Mouse (Mus musculus) olfactory bulb, adult 2 months (tissue): ENCODE data around the gene Srcin1. TPM values are rescaled to one million over a fixed set of nuclear protein-coding genes. Genes with fewer than 3 reads are reported as not detected.

Experiments used
- H3K27ac ChIP-seq: fragments of 200-500 bp; 2 replicates; pipeline ENCODE4 v1.5.1; 2012; ENCODE audit warnings: low read depth, low read length; ENCODE audit not compliant: insufficient read depth
- H3K4me1 ChIP-seq: fragments of 200-500 bp; 2 replicates; pipeline ENCODE4 v1.6.1; 2012; ENCODE audit warnings: low read length; ENCODE audit not compliant: control insufficient read depth, insufficient read depth
- H3K4me3 ChIP-seq: fragments of 200-500 bp; 2 replicates; pipeline ENCODE4 v1.5.1; 2012; ENCODE audit warnings: mild to moderate bottlenecking, low read depth, low read length, moderate library complexity; ENCODE audit not compliant: insufficient read depth
- CTCF ChIP-seq: fragments of 200-500 bp; IDR thresholded peaks from 2 replicates; pipeline ENCODE4 v1.5.1; 2012; ENCODE audit warnings: low read depth, mild to moderate bottlenecking, low read length, moderate library complexity; ENCODE audit not compliant: insufficient read depth
- POLR2A ChIP-seq: fragments of 200-500 bp; IDR thresholded peaks from 2 replicates; pipeline ENCODE4 v1.6.1; 2012; ENCODE audit warnings: mild to moderate bottlenecking, low read depth, low read length, moderate library complexity; ENCODE audit not compliant: insufficient read depth
- WGBS: fragments of 180-500 bp; shearing (Covaris S2); methylation state at CpG from one replicate; pipeline ENCODE4 v1.1.7; 2018; 5-methylcytosine and 5-hydroxymethylcytosine counted together
- polyA plus RNA-seq: library from polyadenylated mRNA; stranded (reverse); fragments of >200 nt; gene quantifications from 2 replicates; pipeline ENCODE4 v1.2.4, GENCODE M21; 2012; ENCODE audit warnings: low replicate concordance; ENCODE audit not compliant: missing spikeins, insufficient read depth, insufficient read length

The Srcin1 gene
- polyA plus RNA-seq, 1 experiment: not detected

DNA sequence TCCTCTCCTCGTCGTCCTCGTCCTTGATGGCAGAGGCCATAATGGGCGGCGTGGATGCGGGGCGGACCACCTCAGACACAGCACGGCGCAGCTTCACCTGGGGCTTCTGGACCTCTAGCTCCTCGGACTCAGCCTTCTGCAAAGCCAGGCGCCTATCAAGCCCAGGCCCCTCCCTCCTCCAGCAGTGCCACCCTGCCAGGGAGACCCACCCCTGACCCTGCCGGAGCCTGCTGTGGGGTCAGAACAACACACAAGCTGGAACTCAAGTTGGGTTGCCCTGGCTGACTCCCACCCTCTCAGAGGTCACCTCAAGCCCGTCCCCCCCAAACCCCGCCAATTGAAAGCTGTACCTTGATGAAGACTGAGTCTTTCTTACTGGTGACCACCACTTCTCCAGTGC lies 52.9 kb downstream of the Srcin1 start:
- TF ChIP-seq CTCF: no peak
- Histone ChIP-seq H3K4me1 (peaks cover 18% of the 10 kb centered on the region), H3K27ac (no peak overlapping the region), H3K4me3 (no peak overlapping the region)
- 82% methylated on average over 14 of the region's 14 CpGs for WGBS

DNA sequence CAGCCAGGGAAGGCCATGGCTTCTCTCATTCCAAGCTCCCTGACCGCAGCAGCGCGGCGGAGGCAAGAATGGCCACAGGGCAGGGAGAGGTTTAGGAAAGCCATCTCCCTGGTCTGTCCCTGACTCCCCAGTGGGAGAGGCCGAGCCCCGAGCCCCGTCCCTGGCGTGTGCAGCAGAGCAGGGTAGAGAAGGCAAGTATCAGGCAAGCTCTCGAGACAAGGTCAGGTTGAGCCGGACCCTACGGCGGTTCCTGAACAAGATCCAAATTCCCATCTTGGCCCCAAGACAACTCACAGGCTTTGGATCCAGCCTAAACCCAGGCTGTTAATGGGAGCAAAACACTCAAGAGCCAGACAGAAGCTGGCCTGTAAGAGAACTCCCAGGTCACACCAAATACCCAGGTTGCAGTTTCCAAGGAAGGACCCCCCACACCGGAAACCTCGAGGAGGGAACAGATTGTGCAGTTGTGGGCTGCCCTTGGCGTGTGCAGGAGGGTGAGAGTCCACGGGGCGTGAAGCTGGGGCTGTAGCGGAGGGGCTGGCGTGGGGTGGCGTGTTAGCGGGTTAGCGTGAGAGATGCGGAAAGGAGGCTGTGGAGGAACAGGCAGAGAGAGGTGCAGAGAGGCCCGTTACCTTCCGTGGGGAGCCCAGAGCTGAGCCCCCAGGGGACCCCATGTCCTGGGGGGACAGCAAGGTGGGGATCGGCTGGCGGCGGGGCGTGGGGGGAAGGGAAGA lies 54.1 kb downstream of the Srcin1 start:
- peaks cover 18% of the 10 kb centered on the region for H3K4me1 ChIP-seq
- no peak overlapping the region for H3K27ac ChIP-seq
- no peak for TF ChIP-seq CTCF
- no peak for TF ChIP-seq POLR2A
- WGBS: 77% methylated on average over 29 of the region's 29 CpGs
- no peak overlapping the region for H3K4me3 ChIP-seq

DNA sequence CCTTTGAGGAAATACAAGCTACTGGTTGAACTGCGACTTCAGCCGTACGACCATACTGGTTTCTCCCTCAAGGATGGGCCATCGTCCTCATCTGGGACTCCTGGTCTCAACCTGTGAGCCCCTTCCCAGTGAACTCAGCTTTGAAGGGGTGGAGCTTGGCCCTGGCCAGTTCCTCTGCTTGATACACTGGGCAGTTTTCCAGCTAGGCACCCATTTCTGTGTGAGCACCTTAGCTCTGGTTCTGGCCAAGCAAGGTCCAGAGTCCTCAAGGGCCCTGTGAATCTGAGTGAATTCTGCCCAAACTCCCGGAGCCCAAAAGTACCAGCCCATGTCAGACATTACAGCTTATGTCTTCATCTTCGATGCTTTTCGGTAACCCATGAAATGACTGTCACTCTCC lies 55.4 kb downstream of the Srcin1 start:
- no peak for TF ChIP-seq POLR2A
- no peak for TF ChIP-seq CTCF
- WGBS: 97% methylated on average over 7 of the region's 7 CpGs

DNA sequence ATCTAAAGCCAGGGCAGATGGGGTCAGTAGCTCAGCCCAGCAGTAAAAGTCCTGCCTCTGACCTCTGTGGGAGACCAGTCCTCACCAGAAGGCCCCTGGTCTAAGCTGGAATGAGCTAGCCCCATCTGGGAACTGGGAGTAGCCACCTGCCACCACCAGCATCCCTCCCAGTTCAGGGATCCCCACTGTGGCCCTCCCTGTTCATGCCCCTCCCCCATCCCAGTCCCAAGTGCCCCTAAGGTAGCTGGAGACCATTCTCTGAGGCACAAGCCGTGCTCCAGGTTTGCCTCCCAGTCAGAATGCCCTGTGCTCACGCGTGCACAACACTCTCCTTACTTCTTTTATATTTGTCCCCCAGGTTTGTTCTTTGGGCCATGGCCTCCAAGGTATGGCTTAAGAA lies 62.9 kb downstream of the Srcin1 start:
- no peak overlapping the region for H3K4me3 ChIP-seq
- 88% methylated on average over 3 of the region's 3 CpGs for WGBS

More for the DNA sequence above, 55.4 kb downstream of the Srcin1 start:
- Histone ChIP-seq H3K4me3 (no peak overlapping the region), H3K4me1 (peaks cover 18% of the 10 kb centered on the region), H3K27ac (no peak overlapping the region)

DNA sequence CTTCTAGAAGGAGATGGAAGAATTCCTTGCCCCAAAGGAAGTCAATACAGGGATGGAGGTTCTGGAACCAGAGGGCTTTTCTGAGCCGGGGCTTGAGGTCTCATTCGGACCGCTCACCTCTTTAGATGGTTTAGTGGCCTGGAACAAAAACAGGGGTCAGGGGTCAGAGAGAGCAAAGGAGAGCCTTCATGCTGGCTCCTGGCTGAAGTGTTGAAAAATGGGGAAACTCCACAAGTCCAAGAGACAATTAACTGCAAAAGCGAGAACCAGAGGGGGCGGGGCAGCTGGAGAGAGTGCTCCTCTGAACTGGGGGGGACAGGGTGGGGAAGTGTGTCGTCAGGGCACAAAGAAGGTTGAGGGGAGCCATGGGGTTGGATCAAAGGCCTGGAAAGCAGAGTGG lies 63.5 kb downstream of the Srcin1 start:
- no peak for TF ChIP-seq CTCF
- TF ChIP-seq POLR2A: no peak
- H3K4me3 ChIP-seq: no peak overlapping the region
- H3K4me1 ChIP-seq: peaks cover 20% of the 10 kb centered on the region
- H3K27ac ChIP-seq: no peak overlapping the region
- 60% methylated on average over 6 of the region's 6 CpGs for WGBS

More for the DNA sequence above, 62.9 kb downstream of the Srcin1 start:
- Histone ChIP-seq H3K4me1 (peaks cover 20% of the 10 kb centered on the region), H3K27ac (no peak overlapping the region)
- no peak for TF ChIP-seq POLR2A
- no peak for TF ChIP-seq CTCF

DNA sequence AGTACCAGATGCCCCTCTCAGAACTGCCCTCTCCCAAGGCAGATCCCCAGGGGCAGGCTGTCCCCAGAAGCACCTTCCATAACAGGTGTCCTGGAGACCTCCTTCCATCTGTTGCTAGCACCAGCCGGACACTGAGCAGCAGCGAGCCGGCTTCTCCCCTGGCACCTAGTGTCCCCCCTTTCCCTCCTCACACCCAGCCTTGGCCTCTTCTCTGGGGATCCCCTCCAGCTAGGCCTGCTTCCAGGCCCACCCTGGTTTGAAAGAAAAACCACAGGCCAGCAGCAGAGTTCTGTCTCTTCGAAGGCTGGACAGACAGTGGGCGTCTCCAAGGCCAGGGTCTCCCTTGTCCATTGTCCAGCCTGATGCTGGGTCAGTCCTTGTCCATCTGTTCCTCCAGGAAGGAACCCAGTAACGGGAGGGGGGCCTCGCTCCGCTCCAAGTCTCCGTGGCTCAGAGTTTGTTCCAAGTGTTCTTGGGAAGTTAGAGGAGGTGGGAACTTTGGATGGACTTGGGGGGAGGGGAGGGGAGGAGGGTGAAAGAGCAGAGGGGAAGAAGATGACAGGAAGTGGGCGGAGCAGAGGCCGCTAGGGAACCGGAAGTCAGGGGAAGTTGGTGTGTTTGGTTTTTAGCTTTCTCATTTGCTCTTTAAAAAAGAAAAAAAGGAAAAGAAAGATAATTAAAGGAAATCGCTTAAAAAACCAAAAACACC lies 64.2 kb downstream of the Srcin1 start:
- no peak overlapping the region for H3K4me3 ChIP-seq
- TF ChIP-seq CTCF (no peak), POLR2A (no peak)
- peaks cover 20% of the 10 kb centered on the region for H3K4me1 ChIP-seq
- WGBS: 50% methylated on average over 13 of the region's 13 CpGs
- H3K27ac ChIP-seq: no peak overlapping the region

DNA sequence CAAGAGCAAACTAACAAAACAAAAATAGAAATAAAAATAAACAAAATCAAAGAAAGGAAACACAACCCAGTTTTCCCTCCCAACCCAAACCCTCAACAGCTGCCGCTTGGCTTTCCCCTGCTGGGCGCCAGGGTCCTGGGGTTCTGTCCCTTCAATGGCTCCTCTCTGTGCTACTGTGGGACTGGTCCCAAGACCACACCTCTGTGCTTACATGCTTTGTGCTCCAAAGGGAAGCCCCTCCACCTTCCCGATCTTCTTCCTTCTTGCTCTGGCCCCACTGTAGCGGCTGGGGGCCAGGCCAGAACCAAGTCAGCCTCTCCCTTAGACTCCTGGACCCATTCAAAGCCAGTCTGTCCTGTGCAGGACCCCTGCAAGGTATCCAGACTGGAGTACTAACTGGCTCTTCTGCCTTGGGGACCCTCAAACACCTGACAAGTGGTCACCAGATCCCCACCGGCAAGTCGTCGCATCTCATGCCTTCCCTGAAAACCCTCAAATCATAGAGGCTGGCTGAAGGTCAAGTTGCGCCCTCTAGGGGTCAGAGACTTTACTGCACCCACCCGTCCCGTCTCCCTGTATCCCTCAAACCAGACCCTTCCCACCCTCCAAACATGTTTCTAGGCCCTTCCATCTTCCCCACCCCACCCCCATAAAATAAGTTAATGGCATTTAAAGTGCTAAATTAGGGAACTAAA lies 64.9 kb downstream of the Srcin1 start:
- TF ChIP-seq CTCF: peak; percentile 47; the same call in 1 of the 2 replicates
- TF ChIP-seq POLR2A: no peak
- Histone ChIP-seq H3K27ac (no peak overlapping the region), H3K4me1 (peaks cover 23% of the 10 kb centered on the region), H3K4me3 (no peak overlapping the region)
- WGBS: 39% methylated on average over 10 of the region's 10 CpGs

DNA sequence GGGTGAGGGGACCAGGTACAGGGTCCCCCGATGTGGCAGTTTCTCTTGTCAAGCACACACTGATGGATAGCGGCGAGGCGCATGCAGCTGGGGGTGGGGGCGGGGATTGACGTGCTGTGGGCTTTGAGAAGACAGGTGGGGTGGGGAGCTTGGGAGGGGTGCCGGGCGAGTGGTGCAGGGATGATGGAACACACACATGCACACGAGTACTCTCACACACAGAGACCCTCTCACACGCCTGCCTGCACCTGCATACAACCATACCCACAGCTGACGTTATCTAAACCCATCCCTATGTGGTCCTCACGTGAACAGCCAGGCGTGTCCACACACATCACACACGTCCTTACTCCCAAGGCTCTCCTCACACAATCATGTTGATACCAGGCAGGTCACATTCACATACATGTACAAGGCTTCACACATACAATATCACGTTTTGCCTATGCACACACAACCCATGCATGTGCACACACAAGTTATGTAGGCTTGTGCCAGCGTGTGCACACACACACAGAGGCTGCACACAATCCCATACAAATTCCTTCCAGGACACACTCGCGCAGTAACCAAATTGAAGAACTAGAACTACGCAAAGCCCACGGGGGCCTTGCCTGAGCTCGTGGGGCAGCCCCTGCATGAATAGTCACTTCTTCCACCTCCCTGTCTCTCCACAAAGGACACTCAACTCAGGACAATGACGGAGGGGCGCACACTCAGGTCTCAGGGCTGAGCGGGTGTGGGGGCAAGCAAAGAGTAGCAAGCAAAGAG lies 66.1 kb downstream of the Srcin1 start:
- Histone ChIP-seq H3K4me3 (no peak overlapping the region), H3K27ac (no peak overlapping the region), H3K4me1 (peaks cover 28% of the 10 kb centered on the region)
- no peak for TF ChIP-seq CTCF
- no peak for TF ChIP-seq POLR2A
- 50% methylated on average over 24 of the region's 24 CpGs for WGBS
